Mouse (Mus musculus) neural tube, postnatal 0 days (tissue): ENCODE results near the gene 4930522L14Rik. TPM values are rescaled to one million over a fixed set of nuclear protein-coding genes. Genes with fewer than 3 reads are reported as not detected.

Experiments used
- polyA plus RNA-seq: library from polyadenylated mRNA; unstranded; fragments of >200 nt; fragmentation: Nextera tagmentation; extraction: Ambion mirVana; gene quantifications from 2 replicates; pipeline ENCODE4 v1.2.1, GENCODE M21; 2015

4930522L14Rik gene
- 3.5 and 5.4 TPM in 2 replicates for polyA plus RNA-seq

GRCm38 (mm10) chr5:109751391-109752071, at the start of gene 4930522L14Rik:
Gene 4930522L14Rik, minus strand, starts transcription at chr5:109751886.

GRCm38 (mm10) chr5:109690537-109691201, 61.0 kb downstream of the 4930522L14Rik start, which contains the start of gene 5430403G16Rik:
Gene 5430403G16Rik, minus strand, starts transcription at chr5:109691041.

Other genes starting within 250 kb of the 4930522L14Rik start
- gene Crlf2, start 192.9 kb downstream of the 4930522L14Rik start, polyA plus RNA-seq, result 29.3 and 33.0 TPM in 2 replicates
- gene 5430403G16Rik, start 60.8 kb downstream of the 4930522L14Rik start, polyA plus RNA-seq, result 1.5 and 1.6 TPM in 2 replicates
- gene Gm15446, start 171.5 kb upstream of the 4930522L14Rik start, polyA plus RNA-seq, result 0.59 and 0.65 TPM in 2 replicates
- gene Zfp932, start 244.6 kb upstream of the 4930522L14Rik start, polyA plus RNA-seq, result 18.9 and 24.4 TPM in 2 replicates